Comparison of ENCODE assay signal across 12 mouse cellular contexts in genomic region chr12:105112321-105112988, GRCm38 (mm10). TPM values are rescaled to one million over a fixed set of nuclear protein-coding genes. Genes with fewer than 3 reads are reported as not detected.
DNase-seq lines count a peak whose midpoint lies in the region; ATAC-seq and TF ChIP-seq lines count a peak whose summit lies in the region.
"Had no signal": no experiment of that assay in that cellular context is flagged by ENCODE, and none has a peak within 500 bp of the region (broad histone marks: within the 10 kb centered on the region; RNA-seq: fewer than 3 reads in every experiment).

No protein-coding gene starts in this region.

- intact Hi-C loops in left cerebral cortex, postnatal 10 days (cut with DNase I), result no loop called here

- peak; percentile 4 for DNase-seq in kidney, postnatal 14 days
- no peak for DNase-seq in kidney, adult 18-20 months
- peak; percentile 66 for DNase-seq in adrenal gland, postnatal 10 days
- peak; percentile 74 for DNase-seq in midbrain, postnatal 0 days (ENCODE audit: low spot score)
- no peak for DNase-seq in left cerebral cortex, postnatal 10 days (ENCODE audit: extremely low spot score in 1 of 2, low spot score in 2 of 2)
- DNase-seq: gastrocnemius, postnatal 10 days; heart, postnatal 36 days had no signal

- peak overlapping the region; percentile 27; the same call in 1 of the 2 replicates for H3K27ac ChIP-seq in midbrain, postnatal 0 days (ENCODE audit: low read depth, low read length)

- H3K4me3 ChIP-seq in midbrain, postnatal 0 days (ENCODE audit: low read depth, low read length), result no peak overlapping the region

- H3K9ac ChIP-seq in midbrain, postnatal 0 days (replicated peaks; ENCODE audit: low read length, poor library complexity, severe bottlenecking), result no peak overlapping the region

- no peaks in the 10 kb centered on the region for H3K27me3 ChIP-seq in midbrain, postnatal 0 days (ENCODE audit: insufficient read depth, low read length)

- ATAC-seq in hematopoietic stem cell, adult 5-6 weeks (replicated peaks in 1 of 2; ENCODE audit: insufficient read depth in 1 of 2, low FRiP score in 2 of 2, low TSS enrichment in 1 of 2, low read depth in 1 of 2, poor library complexity in 2 of 2, severe bottlenecking in 2 of 2), result peak; percentile 18 to 19; a peak in 1 of 4 replicates
- no peak for ATAC-seq in midbrain, postnatal 0 days (ENCODE audit: low FRiP score)
- no peak for ATAC-seq in erythroid progenitor cell, adult 5-6 weeks (replicated peaks; ENCODE audit: low FRiP score, poor library complexity, severe bottlenecking)
- ATAC-seq in cerebellum, adult (ENCODE audit: insufficient number of reproducible peaks, low FRiP score, low TSS enrichment), result no peak

- H3K4me1 ChIP-seq in midbrain, postnatal 0 days (ENCODE audit: insufficient read depth, low read length), result no peaks in the 10 kb centered on the region

- no peaks in the 10 kb centered on the region for H3K9me3 ChIP-seq in midbrain, postnatal 0 days (ENCODE audit: low read length)

- no peak for TF ChIP-seq CTCF in midbrain, postnatal 0 days (IDR thresholded peaks at IDR 0.05)

- H3K4me2 ChIP-seq in midbrain, postnatal 0 days (ENCODE audit: low read depth, low read length, poor library complexity, severe bottlenecking), result no peak overlapping the region

- H3K36me3 ChIP-seq in midbrain, postnatal 0 days (ENCODE audit: insufficient read depth, low read length), result no peaks in the 10 kb centered on the region

- 29% methylated on average over 13 of the region's 13 CpGs for WGBS in midbrain, postnatal 0 days

RNA-seq across cellular contexts. Expression of gene Tcl1b2, which starts 33.4 kb away (rescaled TPM):
- total RNA-seq in adrenal gland, postnatal 10 days (2021), result not detected
- total RNA-seq in hematopoietic stem cell, adult 5-6 weeks (2017), result not detected in 2 replicates
- total RNA-seq in midbrain, postnatal 0 days (2014; rRNA removed), result not detected in 2 replicates
- polyA plus RNA-seq in midbrain, postnatal 0 days (2015; fragmentation: Nextera tagmentation; extraction: Ambion mirVana), result not detected in 2 replicates
- total RNA-seq in erythroid progenitor cell, adult 5-6 weeks (2015; ENCODE audit: low replicate concordance), result not detected in 2 replicates
- 0.51 and 4.5 TPM in 2 replicates for total RNA-seq in erythroid progenitor cell, adult 5-6 weeks (2017; ENCODE audit: low replicate concordance)
- not detected for total RNA-seq in left cerebral cortex, postnatal 10 days (2021)
- total RNA-seq: gastrocnemius, postnatal 10 days; heart, postnatal 36 days had no signal
- polyA plus RNA-seq: embryonic facial prominence, embryonic 11.5 days; liver, embryonic 16.5 days had no signal

RNA-seq across cellular contexts. Expression of gene Tcl1b1, which starts 47.0 kb away (rescaled TPM):
- total RNA-seq in adrenal gland, postnatal 10 days (2021), result not detected
- total RNA-seq in hematopoietic stem cell, adult 5-6 weeks (2017), result not detected in 2 replicates
- total RNA-seq in midbrain, postnatal 0 days (2014; rRNA removed), result not detected in 2 replicates
- polyA plus RNA-seq in midbrain, postnatal 0 days (2015; fragmentation: Nextera tagmentation; extraction: Ambion mirVana), result not detected in 2 replicates
- not detected in 2 replicates for total RNA-seq in erythroid progenitor cell, adult 5-6 weeks (2015; ENCODE audit: low replicate concordance)
- total RNA-seq in erythroid progenitor cell, adult 5-6 weeks (2017; ENCODE audit: low replicate concordance), result not detected in 2 replicates
- total RNA-seq in left cerebral cortex, postnatal 10 days (2021), result not detected
- total RNA-seq: gastrocnemius, postnatal 10 days; heart, postnatal 36 days had no signal
- polyA plus RNA-seq: embryonic facial prominence, embryonic 11.5 days; liver, embryonic 16.5 days had no signal

Comparison
In these comparisons a context has a peak if more than half of its experiments do, and no peak if none do; other contexts are left out.
1. DNase-seq: peak in kidney, postnatal 14 days (single experiment), adrenal gland, postnatal 10 days (single experiment) and midbrain, postnatal 0 days (single experiment); none in kidney, adult 18-20 months (single experiment) and left cerebral cortex, postnatal 10 days (0 of 2).
2. ATAC-seq: peak in hematopoietic stem cell, adult 5-6 weeks (2 of 2); none in midbrain, postnatal 0 days (single experiment), erythroid progenitor cell, adult 5-6 weeks (single experiment) and cerebellum, adult (single experiment).